Comparison of ENCODE assay signal across 8 mouse cellular contexts in genomic region chr5:127616151-127616550, GRCm38 (mm10). TPM values are rescaled to one million over a fixed set of nuclear protein-coding genes. Genes with fewer than 3 reads are reported as not detected.
DNase-seq lines count a peak whose midpoint lies in the region; ATAC-seq and TF ChIP-seq lines count a peak whose summit lies in the region.

No protein-coding gene starts in this region.

- no peak for TF ChIP-seq CTCF in G1E (IDR thresholded peaks at IDR 0.05; ENCODE audit: low read depth, low read length)

- DNase-seq in heart, embryonic 10.5 days (ENCODE audit: low spot score), result no peak
- DNase-seq in heart, postnatal 10 days, result no peak
- no peak for DNase-seq in G1E (ENCODE audit: low spot score)
- peak; percentile 6 for DNase-seq in hindbrain, embryonic 10.5 days (ENCODE audit: low spot score)
- DNase-seq in embryo, embryonic 9.5 days (ENCODE audit: extremely low spot score), result no peak
- no peak for DNase-seq in left cerebral cortex, postnatal 25 days (ENCODE audit: low spot score in 2 of 2)

- intact Hi-C loops in heart, postnatal 10 days (cut with DNase I), result no loop called here
- intact Hi-C loops in left cerebral cortex, postnatal 25 days (cut with DNase I), result no loop called here

- no peaks in the 10 kb centered on the region for H3K9me3 ChIP-seq in heart, embryonic 10.5 days
- H3K9me3 ChIP-seq in G1E (replicated peaks), result no peaks in the 10 kb centered on the region
- no peaks in the 10 kb centered on the region for H3K9me3 ChIP-seq in hindbrain, embryonic 10.5 days
- H3K9me3 ChIP-seq in midbrain, embryonic 13.5 days, result no peaks in the 10 kb centered on the region

- peak overlapping the region; percentile 93 for H3K4me2 ChIP-seq in midbrain, embryonic 13.5 days (replicated peaks)

- WGBS in heart, embryonic 10.5 days, result 19% methylated on average over 5 of the region's 5 CpGs
- WGBS in hindbrain, embryonic 10.5 days, result 27% methylated on average over 5 of the region's 5 CpGs
- 24% methylated on average over 5 of the region's 5 CpGs for WGBS in midbrain, embryonic 13.5 days

- 0 out of 2 replicates have a peak, but pooled peaks have one; percentile 11 for ATAC-seq in G1E (ENCODE audit: extremely low read depth, insufficient number of reproducible peaks, low FRiP score, poor library complexity, severe bottlenecking)
- ATAC-seq in midbrain, embryonic 13.5 days, result no peak
- ATAC-seq in inflammation-experienced regulatory T-cells, adult 6 months, result no peak

- H3K9ac ChIP-seq in midbrain, embryonic 13.5 days (replicated peaks), result peak overlapping the region; percentile 99

- H3K27ac ChIP-seq in heart, embryonic 10.5 days, result peak overlapping the region; percentile 95
- peak overlapping the region; percentile 97 for H3K27ac ChIP-seq in hindbrain, embryonic 10.5 days
- H3K27ac ChIP-seq in midbrain, embryonic 13.5 days, result no peak overlapping the region

- H3K27me3 ChIP-seq in heart, embryonic 10.5 days (ENCODE audit: insufficient read depth, poor library complexity, severe bottlenecking), result no peaks in the 10 kb centered on the region
- H3K27me3 ChIP-seq in G1E (ENCODE audit: insufficient read depth, low read length), result no peaks in the 10 kb centered on the region
- H3K27me3 ChIP-seq in hindbrain, embryonic 10.5 days (ENCODE audit: insufficient read depth, poor library complexity, severe bottlenecking), result no peaks in the 10 kb centered on the region
- H3K27me3 ChIP-seq in midbrain, embryonic 13.5 days, result no peaks in the 10 kb centered on the region

- peaks cover 31% of the 10 kb centered on the region for H3K4me1 ChIP-seq in heart, embryonic 10.5 days
- H3K4me1 ChIP-seq in G1E (ENCODE audit: insufficient read depth, low read depth, low read length), result peaks cover 48% of the 10 kb centered on the region
- peaks cover 33% of the 10 kb centered on the region for H3K4me1 ChIP-seq in hindbrain, embryonic 10.5 days (replicated peaks)
- H3K4me1 ChIP-seq in midbrain, embryonic 13.5 days (replicated peaks), result peaks cover 42% of the 10 kb centered on the region

- peak overlapping the region; percentile 97 for H3K4me3 ChIP-seq in heart, embryonic 10.5 days
- peak overlapping the region; percentile 97 for H3K4me3 ChIP-seq in G1E (ENCODE audit: low read depth, low read length)
- peak overlapping the region; percentile 98 for H3K4me3 ChIP-seq in hindbrain, embryonic 10.5 days
- peak overlapping the region; percentile 99 for H3K4me3 ChIP-seq in midbrain, embryonic 13.5 days (replicated peaks)

- no peaks in the 10 kb centered on the region for H3K36me3 ChIP-seq in heart, embryonic 10.5 days
- peaks cover 41% of the 10 kb centered on the region for H3K36me3 ChIP-seq in G1E (replicated peaks)
- no peaks in the 10 kb centered on the region for H3K36me3 ChIP-seq in hindbrain, embryonic 10.5 days
- no peaks in the 10 kb centered on the region for H3K36me3 ChIP-seq in midbrain, embryonic 13.5 days

RNA-seq across cellular contexts. Expression of gene Glt1d1, which starts 15.9 kb away (rescaled TPM):
- 0.11 TPM in 1 of 2 replicates, not detected in the other for polyA plus RNA-seq in heart, embryonic 10.5 days (2016; fragmentation: Nextera tagmentation; extraction: Ambion mirVana)
- total RNA-seq in heart, postnatal 10 days (2021), result not detected
- not detected in 2 replicates for total RNA-seq in G1E (2014; fragmentation: Nextera tagmentation)
- total RNA-seq in G1E (2017), result 0.06 and 0.11 TPM in 2 replicates
- polyA plus RNA-seq in G1E (2012), result not detected in 2 replicates
- polyA plus RNA-seq in hindbrain, embryonic 10.5 days (2016; fragmentation: Nextera tagmentation; extraction: Ambion mirVana), result 0.46 and 2.0 TPM in 2 replicates
- 1.5 and 1.9 TPM in 2 replicates for polyA plus RNA-seq in midbrain, embryonic 13.5 days (2015; fragmentation: Nextera tagmentation; extraction: Ambion mirVana)
- not detected for polyA plus RNA-seq in inflammation-experienced regulatory T-cells, adult 6 months (2017; shearing (Covaris generic))
- total RNA-seq in left cerebral cortex, postnatal 25 days (2021), result 10 to 100 TPM; 22.6 to 27.3 TPM

RNA-seq across cellular contexts. Expression of gene Slc15a4, which starts 16.5 kb away (rescaled TPM):
- polyA plus RNA-seq in heart, embryonic 10.5 days (2016; fragmentation: Nextera tagmentation; extraction: Ambion mirVana), result 20.4 and 22.6 TPM in 2 replicates
- total RNA-seq in heart, postnatal 10 days (2021), result 10 to 100 TPM; 10.7 to 12.1 TPM
- total RNA-seq in G1E (2014; fragmentation: Nextera tagmentation), result 19.2 and 26.0 TPM in 2 replicates
- 40.1 and 41.3 TPM in 2 replicates for total RNA-seq in G1E (2017)
- 10.2 and 12.8 TPM in 2 replicates for polyA plus RNA-seq in G1E (2012)
- polyA plus RNA-seq in hindbrain, embryonic 10.5 days (2016; fragmentation: Nextera tagmentation; extraction: Ambion mirVana), result 24.6 and 27.0 TPM in 2 replicates
- polyA plus RNA-seq in midbrain, embryonic 13.5 days (2015; fragmentation: Nextera tagmentation; extraction: Ambion mirVana), result 24.4 and 26.1 TPM in 2 replicates
- polyA plus RNA-seq in inflammation-experienced regulatory T-cells, adult 6 months (2017; shearing (Covaris generic)), result 1 to 10 TPM; 2.9 to 4.0 (median 3.4) TPM
- 10 to 100 TPM; 23.2 to 25.4 TPM for total RNA-seq in left cerebral cortex, postnatal 25 days (2021)
